8 mouse cellular contexts compared by ENCODE assay signal in the genomic region with DNA sequence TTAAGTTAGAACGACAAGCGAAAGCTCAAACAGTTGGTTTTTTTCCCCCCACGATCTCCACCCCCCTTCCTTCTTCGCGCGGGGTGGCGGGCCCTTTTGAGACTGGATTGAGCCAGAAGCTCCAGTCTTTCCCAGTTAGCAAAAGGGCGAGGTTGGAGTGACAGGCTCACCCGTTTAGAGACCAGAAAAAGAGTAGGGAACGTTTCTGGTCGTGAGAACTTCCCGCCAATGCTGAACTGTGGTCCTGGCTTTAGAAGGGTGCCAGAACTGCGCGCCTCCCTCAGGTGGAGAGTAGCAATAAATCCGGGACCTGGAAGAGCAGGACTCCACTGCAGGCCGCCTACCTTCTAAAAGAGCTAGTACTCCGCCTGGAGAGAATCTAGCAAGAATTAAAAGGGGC. TPM values are rescaled to one million over a fixed set of nuclear protein-coding genes. Genes with fewer than 3 reads are reported as not detected.
A peak's percentile ranks its signal among the peaks of the same experiment; 100 is the strongest.
DNase-seq lines count a peak whose midpoint lies in the region; ATAC-seq and TF ChIP-seq lines count a peak whose summit lies in the region.

No protein-coding gene starts in this region.

- in situ Hi-C loops in CH12.LX (cut with MboI; ENCODE audit: low pct_ligation_motif_present, low pct_unique_long_range_greater_than_20kb, low sequenced_read_pairs) = loop anchor here (5.0 kb wide), 1 partner anchor 64 kb away; no protein-coding TSS in a partner anchor

- peak overlapping the region; percentile 46 to 67 (median 56) for H3K4me3 ChIP-seq in CH12.LX (replicated peaks in 1 of 3; ENCODE audit: low read depth in 2 of 3, low read length in 2 of 3, poor library complexity in 1 of 3)
- H3K4me3 ChIP-seq in embryonic facial prominence, embryonic 13.5 days = peak overlapping the region; percentile 49
- peak overlapping the region; percentile 64 for H3K4me3 ChIP-seq in heart, postnatal 0 days (ENCODE audit: low read depth, low read length)
- peak overlapping the region; percentile 54 for H3K4me3 ChIP-seq in olfactory bulb, adult 2 months (ENCODE audit: insufficient read depth, low read depth, low read length)

- TF ChIP-seq POLR2A in CH12.LX (IDR thresholded peaks at IDR 0.05; ENCODE audit: low read depth, low read length) = no peak
- no peak for TF ChIP-seq POLR2A in olfactory bulb, adult 2 months (IDR thresholded peaks at IDR 0.05; ENCODE audit: insufficient read depth, low read depth, low read length)

- dilution Hi-C loops in CH12.LX (cut with MboI; ENCODE audit: extremely low pct_ligation_motif_present, extremely low pct_unique_long_range_greater_than_20kb, low sequenced_read_pairs) = no loop called here

- no peaks in the 10 kb centered on the region for H3K36me3 ChIP-seq in CH12.LX (replicated peaks in 1 of 2; ENCODE audit: control insufficient read depth in 1 of 2, insufficient read depth in 1 of 2, low read length in 1 of 2)
- H3K36me3 ChIP-seq in embryonic facial prominence, embryonic 13.5 days = no peaks in the 10 kb centered on the region
- H3K36me3 ChIP-seq in heart, postnatal 0 days (replicated peaks; ENCODE audit: control insufficient read depth, insufficient read depth, low read length) = no peaks in the 10 kb centered on the region

- peaks cover 9% of the 10 kb centered on the region for H3K79me2 ChIP-seq in CH12.LX (replicated peaks; ENCODE audit: control insufficient read depth, extremely low read depth, insufficient read depth, poor library complexity, severe bottlenecking)

- TF ChIP-seq RAD21 in CH12.LX (IDR thresholded peaks at IDR 0.05; ENCODE audit: low read depth, low read length) = no peak

- 15% methylated on average over 17 of the region's 17 CpGs for WGBS in embryonic facial prominence, embryonic 13.5 days
- 12% methylated on average over 17 of the region's 17 CpGs for WGBS in heart, postnatal 0 days
- WGBS in olfactory bulb, adult 2 months = 12% methylated on average over 17 of the region's 17 CpGs

- peak overlapping the region; percentile 48; the same call in 1 of the 2 replicates for H3K27ac ChIP-seq in CH12.LX (ENCODE audit: insufficient read depth, low read depth)
- H3K27ac ChIP-seq in embryonic facial prominence, embryonic 13.5 days = peak overlapping the region; percentile 57
- peak overlapping the region; percentile 76 for H3K27ac ChIP-seq in heart, postnatal 0 days (ENCODE audit: low read depth)
- H3K27ac ChIP-seq in olfactory bulb, adult 2 months (ENCODE audit: insufficient read depth, low read depth, low read length) = no peak overlapping the region

- H3K9ac ChIP-seq in CH12.LX (ENCODE audit: insufficient read depth, low read depth) = peak overlapping the region; percentile 90
- H3K9ac ChIP-seq in embryonic facial prominence, embryonic 13.5 days = peak overlapping the region; percentile 60
- H3K9ac ChIP-seq in heart, postnatal 0 days (replicated peaks; ENCODE audit: low read depth, low read length) = peak overlapping the region; percentile 52; the same call in 1 of the 2 replicates

- no peaks in the 10 kb centered on the region for H3K27me3 ChIP-seq in CH12.LX (replicated peaks)
- no peaks in the 10 kb centered on the region for H3K27me3 ChIP-seq in embryonic facial prominence, embryonic 13.5 days
- no peaks in the 10 kb centered on the region for H3K27me3 ChIP-seq in heart, postnatal 0 days (ENCODE audit: control insufficient read depth, insufficient read depth, low read length)

- H3K9me3 ChIP-seq in CH12.LX (replicated peaks; ENCODE audit: low read length) = no peaks in the 10 kb centered on the region
- H3K9me3 ChIP-seq in embryonic facial prominence, embryonic 13.5 days = no peaks in the 10 kb centered on the region
- no peaks in the 10 kb centered on the region for H3K9me3 ChIP-seq in heart, postnatal 0 days (replicated peaks; ENCODE audit: control insufficient read depth, low read length)

- peak in 1 of 2 experiments; percentile 28; a peak in 2 of 4 replicates for TF ChIP-seq CTCF in CH12.LX (conservative IDR thresholded peaks at IDR 0.05 in 1 of 2, IDR thresholded peaks at IDR 0.05 in 1 of 2; ENCODE audit: low read depth in 2 of 2, low read length in 2 of 2)
- peak; percentile 23 for TF ChIP-seq CTCF in heart, postnatal 0 days (IDR thresholded peaks at IDR 0.05; ENCODE audit: low read depth)
- no peak for TF ChIP-seq CTCF in olfactory bulb, adult 2 months (IDR thresholded peaks at IDR 0.05; ENCODE audit: insufficient read depth, low read depth, low read length)

- peak; percentile 31 for ATAC-seq in activated CD4-positive, CD25-positive, alpha-beta regulatory T cell, adult 4 months
- ATAC-seq in embryonic facial prominence, embryonic 13.5 days (ENCODE audit: insufficient number of reproducible peaks, insufficient read depth, low FRiP score, low TSS enrichment, low read depth) = peak; percentile 82
- peak; percentile 62 for ATAC-seq in heart, postnatal 0 days (ENCODE audit: insufficient read depth, low read depth)

- H3K4me2 ChIP-seq in CH12.LX (ENCODE audit: insufficient read depth, low read depth, poor library complexity, severe bottlenecking) = peak overlapping the region; percentile 67
- peak overlapping the region; percentile 52 for H3K4me2 ChIP-seq in embryonic facial prominence, embryonic 13.5 days
- peak overlapping the region; percentile 67 for H3K4me2 ChIP-seq in heart, postnatal 0 days (ENCODE audit: low read depth, low read length)

- DNase-seq in CH12.LX (ENCODE audit: extremely low read depth) = peak; percentile 42
- DNase-seq in heart, postnatal 0 days (ENCODE audit: low spot score) = peak; percentile 17
- DNase-seq in kidney, postnatal 25 days = peak; percentile 65 to 76
- peak; percentile 52 to 60 for DNase-seq in lung, adult 18-20 months
- peak; percentile 7 to 19 for DNase-seq in urinary bladder, postnatal 36 days (ENCODE audit: low spot score in 2 of 2)

- peaks cover 0 to 6% of the 10 kb centered on the region in 2 experiments; a peak in 1 of 4 replicates for H3K4me1 ChIP-seq in CH12.LX (ENCODE audit: control insufficient read depth in 1 of 2, insufficient read depth in 2 of 2)
- no peaks in the 10 kb centered on the region for H3K4me1 ChIP-seq in embryonic facial prominence, embryonic 13.5 days
- H3K4me1 ChIP-seq in heart, postnatal 0 days (ENCODE audit: control insufficient read depth, insufficient read depth) = no peaks in the 10 kb centered on the region
- H3K4me1 ChIP-seq in olfactory bulb, adult 2 months (ENCODE audit: control insufficient read depth, insufficient read depth, low read length) = no peaks in the 10 kb centered on the region

- TF ChIP-seq EP300 in CH12.LX (IDR thresholded peaks at IDR 0.05; ENCODE audit: low read length) = no peak
- TF ChIP-seq EP300 in heart, postnatal 0 days (IDR thresholded peaks at IDR 0.05; ENCODE audit: low read depth) = no peak

TF ChIP-seq in CH12.LX, 34 proteins besides CTCF, POLR2A, EP300 and RAD21:
- no peak for TF ChIP-seq JUND (conservative IDR thresholded peaks at IDR 0.05; ENCODE audit: low read depth, low read length)
- TF ChIP-seq ZC3H11A (IDR thresholded peaks at IDR 0.05; ENCODE audit: low read depth, low read length) = no peak
- no peak for TF ChIP-seq TBP (conservative IDR thresholded peaks at IDR 0.05; ENCODE audit: low read depth, low read length)
- TF ChIP-seq KAT2A (IDR thresholded peaks at IDR 0.05; ENCODE audit: insufficient replicate concordance, low read length) = no peak
- no peak for TF ChIP-seq USF1 (IDR thresholded peaks at IDR 0.05; ENCODE audit: low read depth, low read length)
- no peak for TF ChIP-seq MYC (IDR thresholded peaks at IDR 0.05; ENCODE audit: low read depth, low read length)
- no peak for TF ChIP-seq MEF2A (IDR thresholded peaks at IDR 0.05; ENCODE audit: borderline replicate concordance, low read depth, low read length)
- TF ChIP-seq CHD1 (IDR thresholded peaks at IDR 0.05; ENCODE audit: low read depth, low read length) = no peak
- TF ChIP-seq SMC3 (IDR thresholded peaks at IDR 0.05; ENCODE audit: low read depth, low read length) = no peak
- no peak; the same call in 1 of the 2 replicates for TF ChIP-seq IRF4 (IDR thresholded peaks at IDR 0.05; ENCODE audit: low read depth, low read length)
- no peak for TF ChIP-seq NRF1 (IDR thresholded peaks at IDR 0.05; ENCODE audit: low read depth, low read length)
- no peak for TF ChIP-seq BHLHE40 (IDR thresholded peaks at IDR 0.05; ENCODE audit: low read depth, low read length)
- no peak for TF ChIP-seq MAX (IDR thresholded peaks at IDR 0.05; ENCODE audit: low read length)
- no peak for TF ChIP-seq UBTF (IDR thresholded peaks at IDR 0.05; ENCODE audit: low read depth, low read length)
- TF ChIP-seq SIN3A (IDR thresholded peaks at IDR 0.05; ENCODE audit: low read length) = no peak
- no peak for TF ChIP-seq ZNF384 (IDR thresholded peaks at IDR 0.05; ENCODE audit: low read depth, low read length)
- no peak for TF ChIP-seq NELFE (IDR thresholded peaks at IDR 0.05; ENCODE audit: low read depth, low read length)
- TF ChIP-seq PAX5 (IDR thresholded peaks at IDR 0.05; ENCODE audit: low read length) = no peak

RNA-seq across cellular contexts. Expression of gene Hmgn5, which starts 0.5 kb away (rescaled TPM):
- 8.0 and 8.2 TPM in 2 replicates for total RNA-seq in CH12.LX (2012; rRNA removed)
- 7.6 and 9.6 TPM in 2 replicates for total RNA-seq in CH12.LX (2014; rRNA removed)
- 116 and 124 TPM in 2 replicates for polyA plus RNA-seq in CH12.LX (2012; ENCODE audit: insufficient read length, low read depth)
- polyA plus RNA-seq in activated CD4-positive, CD25-positive, alpha-beta regulatory T cell, adult 4 months (2017; shearing (Covaris generic)) = 10 to 100 TPM; 30.4 to 31.7 TPM
- 25.7 TPM in 2 replicates for polyA plus RNA-seq in embryonic facial prominence, embryonic 13.5 days (2015; fragmentation: Nextera tagmentation; extraction: Ambion mirVana)
- total RNA-seq in heart, postnatal 0 days (2014; rRNA removed; ENCODE audit: low replicate concordance) = 0.19 TPM in 1 of 2 replicates, not detected in the other
- 15.1 and 15.4 TPM in 2 replicates for polyA plus RNA-seq in heart, postnatal 0 days (2015; fragmentation: Nextera tagmentation; extraction: Ambion mirVana)
- not detected in 2 replicates for polyA plus RNA-seq in olfactory bulb, adult 2 months (2012; ENCODE audit: insufficient read depth, insufficient read length, low replicate concordance, missing spikeins)

Comparison
In these comparisons a context has a peak if more than half of its experiments do, and no peak if none do; other contexts are left out.
1. DNase-seq: peak in every context shown above with its lines; median percentile 70 in kidney, postnatal 25 days; 56 in lung, adult 18-20 months; 42 in CH12.LX; 17 in heart, postnatal 0 days; 13 in urinary bladder, postnatal 36 days.
2. ATAC-seq: peak in every context shown above with its lines; median percentile 82 in embryonic facial prominence, embryonic 13.5 days; 62 in heart, postnatal 0 days; 31 in activated CD4-positive, CD25-positive, alpha-beta regulatory T cell, adult 4 months.
3. RNA of gene Hmgn5, which starts 0.5 kb away (polyA plus RNA-seq): 116 to 124 TPM in CH12.LX, 30.4 to 31.7 TPM in activated CD4-positive, CD25-positive, alpha-beta regulatory T cell, adult 4 months, 25.7 TPM in embryonic facial prominence, embryonic 13.5 days and 15.1 to 15.4 TPM in heart, postnatal 0 days; not detected in olfactory bulb, adult 2 months; every median in the first group is over 10 times any median in the second.
4. Peak in every context shown above with its lines, with median percentiles within 50 percentile points of each other: H3K4me2 ChIP-seq, H3K4me3 ChIP-seq and H3K9ac ChIP-seq.